Mouse (Mus musculus) c-Kit-negative CD71-positive TER-119-positive erythroid progenitor cells, embryonic 14.5 days (primary cell): ENCODE measurements around the gene Tmem132b.

Source experiments
- DNase-seq: peaks from one replicate; pipeline ENCODE4 v3.0.0-alpha.2; 2013; ENCODE audit warnings: low read depth, low spot score

Gene Tmem132b

DNA sequence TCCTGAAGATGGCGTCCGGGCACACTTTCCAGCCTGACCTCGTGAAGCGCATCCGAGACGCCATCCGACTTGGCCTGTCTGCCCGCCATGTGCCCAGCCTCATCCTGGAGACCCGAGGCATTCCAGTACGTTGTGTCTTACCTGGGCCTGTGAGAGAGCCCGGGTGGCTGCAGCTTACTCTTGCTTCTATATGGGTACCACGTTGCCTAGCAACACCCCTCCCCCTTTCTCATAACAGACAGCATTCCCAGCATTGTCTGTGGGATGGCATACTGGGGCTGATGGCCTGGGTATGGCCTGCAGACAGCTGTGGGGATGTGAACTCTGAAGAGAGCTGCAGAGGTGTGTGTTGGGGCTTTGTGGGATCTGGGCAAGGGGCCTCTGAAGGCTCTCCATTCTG is 16.6 kb upstream of the Tmem132b start:
- DNase-seq: no peak

GRCm38 (mm10) chr5:125518640-125519039 is 12.9 kb upstream of the Tmem132b start:
- DNase-seq: no peak

- no peak for DNase-seq
These were observed 10.5 kb upstream of the Tmem132b start for GRCm38 (mm10) chr5:125520930-125521590.

DNA sequence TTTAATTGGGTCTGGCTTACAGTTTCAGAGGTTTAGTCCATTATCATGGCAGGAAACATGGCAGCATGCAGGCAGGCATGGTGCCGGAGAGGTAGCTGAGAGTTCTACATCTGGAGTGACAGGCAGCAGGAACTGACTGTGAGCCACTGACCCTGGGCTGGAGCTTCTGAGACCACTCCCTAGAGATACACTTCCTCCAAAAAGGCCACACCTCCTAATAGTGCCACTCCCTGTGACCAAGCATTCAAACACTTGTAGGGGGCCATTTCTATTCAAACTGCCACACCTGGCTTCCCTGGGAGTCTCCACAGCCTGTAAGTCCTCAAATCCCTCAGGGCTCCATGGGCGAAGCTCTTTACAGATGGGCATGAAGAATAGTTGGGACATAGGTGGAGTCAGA is 8.2 kb upstream of the Tmem132b start:
- no peak for DNase-seq

- DNase-seq: no peak
These were observed 6.1 kb upstream of the Tmem132b start for GRCm38 (mm10) chr5:125525516-125525915.

DNA sequence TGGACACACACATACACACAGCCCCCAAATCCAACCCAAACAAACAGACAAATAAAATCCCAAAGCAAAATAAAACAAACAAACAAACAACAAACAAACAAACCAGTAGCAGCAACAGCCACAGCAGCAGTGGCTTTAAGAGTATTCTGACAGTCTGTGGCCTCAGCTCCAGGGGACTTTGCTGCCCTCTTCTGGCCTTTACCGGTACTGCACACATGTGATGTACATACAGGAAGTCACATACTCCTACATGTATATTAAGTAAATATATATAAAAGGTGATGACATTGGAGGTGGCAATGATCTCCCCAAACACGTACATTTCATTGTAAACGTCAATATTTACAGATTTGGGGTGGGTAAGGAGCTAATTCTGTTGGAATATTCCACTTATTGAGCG is 5.1 kb upstream of the Tmem132b start:
- peak; percentile 25 for DNase-seq

DNA sequence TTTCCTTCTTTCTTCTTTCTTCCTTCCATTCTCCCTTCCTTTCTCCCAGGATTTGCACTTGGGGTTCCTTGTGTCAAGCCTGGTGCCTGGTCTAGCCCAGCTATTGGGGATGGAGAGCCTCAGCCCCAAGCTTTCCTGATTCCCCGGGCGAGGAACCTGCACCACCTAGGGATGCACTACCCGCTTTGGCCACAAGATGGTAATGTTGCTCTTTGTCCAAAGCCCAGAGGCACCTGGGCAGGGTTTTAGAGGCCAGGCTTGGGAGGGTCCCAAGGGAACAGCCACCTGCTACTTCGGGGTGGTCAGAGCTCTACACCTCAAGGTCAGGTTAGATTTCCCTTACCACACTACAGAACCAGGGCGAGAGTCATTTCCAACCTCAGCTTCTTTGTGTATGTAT is 2.5 kb upstream of the Tmem132b start:
- no peak for DNase-seq

DNA sequence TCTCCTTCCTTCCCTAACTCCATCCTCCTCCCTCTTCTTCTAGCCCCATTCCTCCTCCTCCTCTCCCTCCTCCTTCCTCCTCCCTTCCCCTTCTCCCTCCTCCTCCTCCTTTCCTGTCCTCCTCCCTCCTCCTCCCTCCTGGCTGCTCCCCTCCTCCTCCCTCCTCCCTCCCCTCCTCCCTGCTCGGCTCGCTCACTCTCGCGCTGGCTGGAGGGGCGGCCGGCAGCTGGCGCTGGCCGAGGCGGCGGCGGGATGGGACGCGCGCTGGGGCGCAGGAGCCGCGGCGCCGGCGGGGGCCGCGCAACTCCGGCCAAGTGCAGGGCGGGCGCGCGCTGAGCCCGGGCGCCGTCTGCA is 594 bp downstream of the Tmem132b start:
- no peak for DNase-seq

GRCm38 (mm10) chr5:125532545-125533224 is 1.1 kb downstream of the Tmem132b start:
- DNase-seq: no peak

GRCm38 (mm10) chr5:125533225-125533900 is 1.8 kb downstream of the Tmem132b start:
- DNase-seq: no peak

GRCm38 (mm10) chr5:125534168-125534610 is 2.6 kb downstream of the Tmem132b start:
- no peak for DNase-seq

DNA sequence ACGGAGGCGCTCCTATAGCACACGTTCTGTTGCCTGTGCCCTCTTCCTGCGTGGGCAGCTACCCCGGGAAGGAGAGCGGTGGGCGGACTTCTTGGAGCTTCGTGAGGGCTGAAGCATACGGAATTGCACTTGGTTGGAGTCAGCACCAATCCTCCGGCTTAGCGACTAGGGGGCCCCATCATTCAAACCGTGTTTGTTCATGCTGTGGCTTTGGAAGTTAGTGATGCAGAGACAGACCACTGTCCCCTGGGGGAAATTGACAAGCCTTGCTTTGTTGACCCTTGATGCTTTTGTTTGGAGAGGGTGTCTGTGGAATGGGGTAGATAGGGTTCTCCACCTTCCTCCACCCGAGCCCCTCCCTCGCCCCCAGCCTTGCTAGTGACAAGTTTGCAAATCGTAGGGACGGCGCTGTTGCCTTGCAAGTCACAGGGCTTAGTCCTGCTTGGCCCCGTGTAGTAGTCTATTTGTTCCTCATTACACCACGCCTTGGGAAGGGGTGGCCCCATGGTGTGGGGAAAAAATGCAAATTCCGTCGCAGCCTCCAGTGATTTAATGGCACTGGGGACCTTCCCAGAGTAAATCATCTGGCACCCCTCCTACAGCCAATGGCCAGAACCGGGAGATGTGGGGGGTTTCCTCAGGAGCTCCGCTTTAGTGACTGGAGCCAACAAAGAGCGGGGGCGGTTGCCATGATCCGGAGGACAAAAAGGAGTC is 3.2 kb downstream of the Tmem132b start:
- no peak for DNase-seq

DNA sequence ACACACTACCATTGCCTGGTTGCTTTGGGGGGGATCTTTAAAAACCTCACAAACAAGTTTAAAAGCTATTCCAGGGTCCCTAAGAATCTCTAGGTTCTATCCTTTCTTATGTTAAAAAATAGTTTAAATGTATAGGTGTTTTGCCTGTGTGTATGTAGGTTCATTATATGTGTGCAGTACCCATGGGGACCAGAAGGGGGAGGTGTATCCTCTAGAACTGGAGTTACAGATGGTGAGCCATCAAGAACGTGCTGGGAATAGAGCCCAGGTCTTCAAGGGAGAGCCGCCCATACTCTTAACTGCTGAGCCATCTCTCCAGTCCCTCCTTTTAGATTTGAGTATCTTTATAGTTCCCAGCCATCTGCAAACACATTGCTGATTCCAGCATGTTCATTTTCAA is 13.5 kb downstream of the Tmem132b start:
- DNase-seq: no peak

- DNase-seq: no peak
These were observed 14.7 kb downstream of the Tmem132b start for GRCm38 (mm10) chr5:125546293-125546692.

- no peak for DNase-seq
These were observed 18.3 kb downstream of the Tmem132b start for GRCm38 (mm10) chr5:125549750-125550489.

DNA sequence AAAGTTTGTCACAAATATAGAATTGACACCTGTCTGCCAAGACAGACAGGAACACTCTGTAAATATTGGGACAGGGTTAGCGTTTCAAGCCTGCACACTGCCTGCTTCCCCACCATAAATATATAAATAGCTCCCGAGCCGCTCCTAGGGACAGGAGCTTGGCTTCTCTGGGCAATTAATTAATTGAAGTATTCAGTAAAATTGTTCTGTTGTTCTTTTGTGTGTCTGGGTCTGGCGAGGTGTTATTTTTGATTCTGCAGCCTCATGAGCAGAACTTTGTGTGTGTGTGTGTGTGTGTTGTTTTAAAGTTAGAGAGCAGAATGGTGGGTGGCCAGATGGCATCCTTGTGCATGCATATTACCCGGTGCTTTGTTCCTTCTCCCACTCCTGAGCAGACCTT is 24.2 kb downstream of the Tmem132b start:
- DNase-seq: no peak

DNA sequence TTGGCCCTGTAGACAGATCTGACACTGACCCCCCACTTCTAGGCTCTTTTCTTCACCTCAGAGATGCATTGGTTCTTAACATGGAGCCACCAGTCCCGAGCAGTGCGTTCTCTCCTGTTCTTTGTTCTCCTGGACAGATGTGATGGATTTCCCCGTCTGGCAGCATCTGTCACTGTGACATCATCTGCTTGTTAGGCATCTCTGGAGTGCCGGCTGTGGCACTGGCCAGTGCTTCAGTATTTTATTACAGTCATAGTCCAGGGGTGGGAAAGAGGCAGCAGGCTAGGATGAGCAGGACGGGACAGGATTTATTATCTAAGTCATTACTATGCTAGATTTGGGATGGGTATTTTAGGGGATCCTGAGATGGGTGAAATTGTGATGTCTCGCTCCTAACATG is 31.9 kb downstream of the Tmem132b start:
- DNase-seq: no peak

- DNase-seq: no peak
These were observed 34.2 kb downstream of the Tmem132b start for GRCm38 (mm10) chr5:125565725-125566124.

DNA sequence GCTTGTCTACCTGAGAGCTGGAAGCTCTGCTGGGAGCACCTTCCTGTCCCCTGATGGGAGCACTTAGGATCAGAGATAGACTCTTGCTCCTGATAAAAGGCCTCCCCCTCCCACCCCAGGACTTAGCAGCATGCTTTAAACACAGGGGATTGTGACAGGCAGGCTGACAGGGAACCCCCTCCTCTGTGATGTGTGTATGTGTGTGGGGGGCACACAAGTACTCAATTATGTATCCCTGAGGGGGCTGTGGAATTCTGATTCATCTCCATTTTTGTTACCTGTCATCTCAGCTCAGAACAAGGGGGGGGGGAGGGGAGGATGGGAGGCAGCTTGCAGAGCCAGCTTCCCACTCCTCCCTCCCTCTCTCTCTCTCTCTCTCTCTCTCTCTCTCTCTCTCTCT is 36.9 kb downstream of the Tmem132b start:
- DNase-seq: no peak

DNA sequence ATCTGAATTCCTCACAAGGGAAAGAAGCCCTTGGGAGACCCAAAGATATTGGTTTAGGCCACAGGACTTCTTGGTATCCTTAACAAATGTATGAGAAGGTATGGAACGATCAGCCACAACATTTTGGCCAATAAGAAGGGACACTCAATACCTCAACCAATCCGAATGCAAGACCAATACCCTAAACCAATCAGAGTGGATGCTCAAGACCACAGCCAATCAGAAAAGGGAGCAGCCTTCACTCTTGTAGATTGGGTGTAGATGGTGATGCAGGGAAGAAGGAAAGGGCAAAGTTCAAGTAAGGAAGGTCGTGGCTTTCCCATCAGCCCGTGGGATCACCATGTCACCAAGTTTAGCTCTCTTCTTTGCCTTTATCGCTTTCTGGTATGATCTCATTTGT is 40.4 kb downstream of the Tmem132b start:
- no peak for DNase-seq

- no peak for DNase-seq
These were observed 43.3 kb downstream of the Tmem132b start for GRCm38 (mm10) chr5:125574886-125575285.

- no peak for DNase-seq
These were observed 44.3 kb downstream of the Tmem132b start for GRCm38 (mm10) chr5:125575866-125576265.
